Mouse (Mus musculus) retina, adult 2 months (tissue): Measurements from ENCODE around the gene Mettl24.
A peak's percentile ranks its signal among the peaks of the same experiment; 100 is the strongest.

Experiments used
- DNase-seq: peaks from one replicate; pipeline ENCODE4 v3.0.0-alpha.2; 2012; ENCODE audit warnings: low read depth, low spot score

The Mettl24 gene

GRCm38 (mm10) chr10:40683092-40683867, at the start of gene Mettl24:
TSS of gene Mettl24 (plus strand) at chr10:40683282.
- DNase-seq: no peak

GRCm38 (mm10) chr10:40637331-40637730, 45.8 kb upstream of the Mettl24 start:
- DNase-seq: no peak

GRCm38 (mm10) chr10:40638276-40638675, 44.8 kb upstream of the Mettl24 start:
- no peak for DNase-seq

GRCm38 (mm10) chr10:40638823-40639819, 44.0 kb upstream of the Mettl24 start:
- no peak for DNase-seq

GRCm38 (mm10) chr10:40640406-40640805, 42.7 kb upstream of the Mettl24 start:
- DNase-seq: no peak

- DNase-seq: no peak
Measured at GRCm38 (mm10) chr10:40641901-40642300, 41.2 kb upstream of the Mettl24 start.

GRCm38 (mm10) chr10:40643126-40643525, 40.0 kb upstream of the Mettl24 start:
- DNase-seq: no peak

GRCm38 (mm10) chr10:40644456-40644855, 38.6 kb upstream of the Mettl24 start:
- DNase-seq: no peak

GRCm38 (mm10) chr10:40645346-40645745, 37.7 kb upstream of the Mettl24 start:
- peak; percentile 23 for DNase-seq

- no peak for DNase-seq
Measured at GRCm38 (mm10) chr10:40648776-40649175, 34.3 kb upstream of the Mettl24 start.

GRCm38 (mm10) chr10:40649634-40650033, 33.4 kb upstream of the Mettl24 start:
- peak; percentile 22 for DNase-seq

GRCm38 (mm10) chr10:40651676-40652075, 31.4 kb upstream of the Mettl24 start:
- no peak for DNase-seq

- DNase-seq: no peak
Measured at GRCm38 (mm10) chr10:40665270-40665669, 17.8 kb upstream of the Mettl24 start.

GRCm38 (mm10) chr10:40666943-40667342, 16.1 kb upstream of the Mettl24 start:
- DNase-seq: no peak

GRCm38 (mm10) chr10:40668640-40669039, 14.4 kb upstream of the Mettl24 start:
- no peak for DNase-seq

- no peak for DNase-seq
Measured at GRCm38 (mm10) chr10:40672587-40673296, 10.3 kb upstream of the Mettl24 start.

- DNase-seq: no peak
Measured at GRCm38 (mm10) chr10:40673297-40673665, 9.8 kb upstream of the Mettl24 start.

- no peak for DNase-seq
Measured at GRCm38 (mm10) chr10:40674151-40674550, 8.9 kb upstream of the Mettl24 start.

GRCm38 (mm10) chr10:40675921-40676320, 7.2 kb upstream of the Mettl24 start:
- DNase-seq: no peak

- DNase-seq: no peak
Measured at GRCm38 (mm10) chr10:40678477-40678876, 4.6 kb upstream of the Mettl24 start.

- no peak for DNase-seq
Measured at GRCm38 (mm10) chr10:40682470-40682869, 612 bp upstream of the Mettl24 start.

- DNase-seq: no peak
Measured at GRCm38 (mm10) chr10:40683868-40684253, 779 bp downstream of the Mettl24 start.
